Mouse (Mus musculus) adrenal gland, postnatal 25 days (tissue): ENCODE results near the gene Usp7. TPM values are rescaled to one million over a fixed set of nuclear protein-coding genes. Genes with fewer than 3 reads are reported as not detected.

Source experiments
- total RNA-seq: library from RNA; stranded (reverse); gene quantifications from 2 replicates; pipeline ENCODE4 v1.2.3, GENCODE M21; 2021

Usp7 gene
- total RNA-seq, 1 experiment from 2014 or later = 112 TPM

Other genes with a start within 250 kb of the Usp7 start
- gene Pmm2, start 154.6 kb downstream of the Usp7 start, total RNA-seq = 64.6 and 66.8 TPM in 2 replicates
- 22.7 and 23.9 TPM in 2 replicates for gene Tmem186, start 154.6 kb downstream of the Usp7 start, total RNA-seq
- gene Carhsp1, start 120.2 kb downstream of the Usp7 start, total RNA-seq = 91.2 and 94.1 TPM in 2 replicates
- not detected in 2 replicates for gene Gm5767, start 111.5 kb downstream of the Usp7 start, total RNA-seq
- 79.5 and 93.3 TPM in 2 replicates for gene 1810013L24Rik, start 37.8 kb upstream of the Usp7 start, total RNA-seq